Mouse (Mus musculus) heart, postnatal 14 days (tissue): Measurements from ENCODE around the gene Ampd3. TPM values are rescaled to one million over a fixed set of nuclear protein-coding genes. Genes with fewer than 3 reads are reported as not detected.

ENCODE experiments used
- DNase-seq, 2 experiments: peaks; one replicate each; pipeline ENCODE4 v3.0.0; 2021 to 2022
- intact Hi-C: fragments of 180-260 bp; cut with DNase I; formaldehyde crosslinking; loops from one replicate; pipeline ENCODE4 v1.15.1; 2025
- long read RNA-seq, 2 experiments: library from polyadenylated mRNA; stranded (forward); transcript quantifications; one replicate each; pipeline ENCODE4 v2.0.0; 2021
- total RNA-seq, 2 experiments: library from RNA; stranded (reverse); gene quantifications; 2 replicates each; pipeline ENCODE4 v1.2.3; 2021

Gene Ampd3
- 10 to 100 TPM; 41.2 to 41.7 TPM for total RNA-seq
- long read RNA-seq, experiment 1, transcript Ampd3-206 (15 exons, 3,489 nt): major isoform, 12 of 24 reads
- long read RNA-seq, experiment 1, partial matches to known transcripts: 7 of 24 reads
- long read RNA-seq, experiment 1, other reads (novel, unspliced or antisense): 2 of 24 reads
- long read RNA-seq, experiment 2, transcript Ampd3-206 (15 exons, 3,489 nt): major isoform, 11 of 25 reads
- long read RNA-seq, experiment 2, partial matches to known transcripts: 5 of 25 reads
- long read RNA-seq, experiment 2, other reads (novel, unspliced or antisense): 5 of 25 reads

DNA sequence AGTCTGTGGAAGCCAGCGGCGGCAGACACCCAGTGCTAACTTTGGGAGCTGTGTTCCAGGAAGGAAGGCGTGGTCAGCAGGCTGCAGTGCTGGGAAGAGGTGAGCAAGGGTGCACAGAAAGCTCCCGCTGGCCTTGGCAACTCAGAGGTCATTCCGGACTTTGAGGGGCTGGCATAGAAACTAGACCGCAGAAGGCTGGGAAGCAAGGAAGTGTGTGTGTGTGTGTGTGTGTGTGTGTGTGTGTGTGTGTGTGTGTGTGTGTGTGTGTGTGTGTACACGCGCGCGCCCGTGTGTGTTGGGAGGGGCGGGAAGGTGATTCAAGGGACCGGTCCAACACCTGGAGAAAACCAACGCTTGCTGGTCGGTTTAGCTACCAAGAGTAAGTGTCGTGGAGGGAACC, at the start of gene Ampd3:
TSS of gene Ampd3 (plus strand) at position 206 of the 400 bp plus-strand sequence.
- intact Hi-C loops: no loop called here
- peak; percentile 44 to 46 for DNase-seq

DNA sequence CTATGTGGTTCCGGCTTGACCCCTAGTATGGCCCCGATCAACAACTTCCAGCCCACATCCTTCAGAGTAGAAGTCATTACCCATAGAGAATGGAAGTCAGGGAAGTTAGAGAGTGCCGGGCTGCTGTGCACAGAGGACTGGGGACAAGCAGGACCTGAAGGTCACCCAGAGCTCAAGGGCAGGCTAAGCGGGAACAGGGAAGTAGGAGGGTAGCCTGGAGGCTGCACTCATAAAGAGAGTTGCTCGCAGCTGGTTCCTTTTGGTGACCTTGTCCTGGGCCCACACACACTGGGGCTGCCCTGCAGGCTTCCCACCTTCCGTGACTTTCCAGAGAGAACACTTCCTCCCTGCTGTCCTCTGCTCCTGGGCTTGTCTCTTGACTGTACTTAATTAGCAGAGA, 49.5 kb upstream of the Ampd3 start:
- DNase-seq: no peak
- intact Hi-C loops: no loop called here

DNA sequence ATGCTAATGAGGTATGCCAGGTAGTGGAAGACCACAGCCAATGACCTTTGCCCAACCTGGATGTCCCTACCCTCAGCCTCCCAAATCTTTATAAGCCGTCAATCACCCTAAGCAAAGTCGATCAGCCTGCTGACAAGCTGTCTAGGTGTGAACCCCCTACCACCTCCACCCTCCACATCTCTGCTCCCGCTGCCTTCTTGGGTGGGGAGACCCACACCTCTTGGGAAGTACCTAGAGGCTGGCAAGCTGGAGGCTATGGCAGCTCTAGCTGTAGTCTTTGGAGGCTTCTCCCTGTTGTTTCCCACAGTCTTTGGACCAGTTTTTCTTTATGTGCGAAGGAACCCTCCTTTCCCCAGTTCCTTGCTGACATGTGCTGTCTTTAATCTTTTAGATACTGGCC, 48.1 kb upstream of the Ampd3 start:
- DNase-seq: no peak
- intact Hi-C loops: no loop called here

DNA sequence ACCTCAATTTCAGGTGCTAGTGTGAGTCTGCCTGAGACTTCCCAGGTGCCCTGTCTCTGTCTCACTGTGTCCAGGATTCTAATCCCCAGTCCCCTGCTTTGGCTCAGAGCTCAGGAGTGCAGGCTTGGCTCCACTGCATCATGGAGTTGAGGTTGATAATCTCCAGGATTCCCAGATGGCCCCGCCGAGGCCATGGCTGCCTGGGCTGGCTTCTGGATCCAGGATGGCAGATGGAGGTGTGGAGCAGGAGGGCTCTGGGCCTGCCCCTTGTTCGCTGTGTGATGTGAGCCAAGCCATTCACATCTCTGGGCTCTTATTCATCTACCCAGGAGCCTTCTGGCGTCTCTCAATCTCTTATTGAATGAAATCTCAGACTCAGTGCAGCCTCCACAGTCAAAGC, 45.8 kb upstream of the Ampd3 start:
- intact Hi-C loops: no loop called here
- DNase-seq: no peak

DNA sequence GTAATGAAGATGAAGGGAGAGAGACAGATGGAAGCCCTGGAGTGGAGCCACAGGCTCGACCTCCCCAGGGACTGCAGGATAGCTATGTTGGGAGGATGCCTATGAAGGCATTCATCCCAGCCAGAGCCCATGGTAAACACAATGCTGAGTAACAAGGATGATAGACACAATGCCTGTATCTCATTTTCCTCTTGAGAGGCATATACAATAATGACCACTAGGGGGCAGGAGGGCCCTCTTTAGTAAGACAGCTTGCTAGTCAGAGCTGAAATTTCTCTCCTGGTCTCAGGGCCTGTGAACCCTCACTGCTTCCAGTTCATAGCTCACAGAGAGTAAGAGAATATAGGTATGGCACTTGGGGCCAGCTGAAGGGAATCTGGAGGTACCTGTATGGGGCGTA, 41.0 kb upstream of the Ampd3 start:
- intact Hi-C loops: loop anchor here (1.0 to 5.0 kb wide), 2 partner anchors 74 to 210 kb away; no protein-coding TSS in a partner anchor

DNA sequence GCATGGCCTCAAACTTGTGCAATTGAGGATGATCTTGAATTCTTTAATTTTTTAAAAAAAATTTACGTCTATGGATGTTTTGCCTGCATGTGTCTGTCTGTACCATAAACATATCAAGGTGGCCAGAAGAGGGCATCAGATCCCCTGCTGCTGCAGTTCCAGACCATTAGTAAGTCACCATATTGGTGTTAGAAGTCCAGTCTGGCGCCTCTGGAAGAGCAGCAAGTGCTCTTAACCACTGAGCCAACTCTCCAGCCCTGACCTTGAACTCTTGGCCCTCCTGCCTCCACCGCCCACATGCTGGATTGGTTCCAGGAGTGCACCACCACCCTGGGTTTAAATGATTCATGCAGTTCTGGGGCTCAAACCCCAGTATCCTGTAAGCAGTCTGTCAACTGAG, 39.1 kb upstream of the Ampd3 start:
- intact Hi-C loops: loop anchor here (5.0 kb wide), 1 partner anchor 208 kb away; no protein-coding TSS in a partner anchor
- no peak for DNase-seq

More for the DNA sequence above, 41.0 kb upstream of the Ampd3 start:
- DNase-seq: peak; percentile 40 to 67

DNA sequence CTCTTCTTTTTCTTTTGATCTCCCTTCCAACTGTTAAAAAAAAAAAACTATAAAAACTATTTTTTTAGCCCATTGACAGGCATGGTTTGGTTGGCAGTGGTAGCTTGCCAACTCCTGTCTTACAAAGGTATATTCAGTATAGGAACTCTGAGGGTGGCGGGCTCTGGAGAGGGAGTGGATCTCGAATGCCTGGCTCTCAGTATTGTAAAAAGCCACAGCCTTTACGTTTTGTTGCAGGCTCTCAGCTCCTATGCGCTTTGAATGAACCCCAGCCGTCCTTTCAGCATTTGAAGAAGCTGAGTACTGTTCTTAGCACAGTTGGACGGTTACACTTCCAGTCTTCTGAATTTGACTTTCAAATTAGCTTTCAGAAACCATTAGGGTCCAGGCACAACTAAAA, 38.7 kb upstream of the Ampd3 start:
- intact Hi-C loops: loop anchor here (5.0 kb wide), 1 partner anchor 208 kb away; no protein-coding TSS in a partner anchor
- DNase-seq: no peak

DNA sequence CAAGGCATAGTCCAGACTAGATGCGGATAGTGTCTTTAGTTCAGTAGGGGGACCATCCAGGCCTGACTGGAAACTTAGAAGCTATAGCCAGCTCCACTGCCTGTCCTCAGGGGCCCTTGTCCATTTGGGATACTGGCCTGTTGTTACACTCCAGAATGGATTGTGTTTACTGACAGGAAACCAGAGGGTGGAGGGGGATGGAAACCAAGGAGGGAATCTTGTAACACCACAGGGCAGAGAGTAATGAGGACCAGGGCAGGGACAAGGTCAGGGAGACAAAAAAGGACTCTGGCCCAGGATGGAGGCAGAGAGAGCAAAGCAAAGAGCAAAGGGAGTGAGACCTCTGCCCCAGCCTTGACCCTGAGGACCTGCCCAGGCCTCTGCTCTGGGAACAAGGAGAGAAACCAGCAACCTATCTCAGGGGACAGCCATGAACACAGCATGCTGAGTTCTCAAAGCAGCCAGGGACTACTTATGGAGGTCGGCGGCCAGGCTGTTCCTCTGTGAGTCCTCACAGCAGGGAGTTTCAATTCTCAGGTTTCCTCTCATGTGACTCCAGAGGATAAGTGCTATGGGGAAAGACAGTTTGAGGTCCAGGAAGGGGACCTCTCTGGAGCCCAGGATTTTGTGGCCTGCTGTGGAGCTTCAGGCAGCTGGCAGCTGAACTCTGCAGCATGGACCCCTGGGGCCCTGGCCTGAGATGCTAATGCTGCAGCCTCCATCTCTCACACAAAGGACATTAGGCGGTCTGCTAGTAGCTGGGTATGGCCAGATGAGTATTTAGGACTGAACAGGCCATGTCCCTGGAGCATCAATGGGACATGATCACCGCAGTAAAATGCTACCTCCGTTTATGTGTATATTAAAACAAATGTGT, 36.7 kb upstream of the Ampd3 start:
- intact Hi-C loops: loop anchor here (2.0 kb wide), 1 partner anchor 283 kb away; no protein-coding TSS in a partner anchor
- no peak for DNase-seq

DNA sequence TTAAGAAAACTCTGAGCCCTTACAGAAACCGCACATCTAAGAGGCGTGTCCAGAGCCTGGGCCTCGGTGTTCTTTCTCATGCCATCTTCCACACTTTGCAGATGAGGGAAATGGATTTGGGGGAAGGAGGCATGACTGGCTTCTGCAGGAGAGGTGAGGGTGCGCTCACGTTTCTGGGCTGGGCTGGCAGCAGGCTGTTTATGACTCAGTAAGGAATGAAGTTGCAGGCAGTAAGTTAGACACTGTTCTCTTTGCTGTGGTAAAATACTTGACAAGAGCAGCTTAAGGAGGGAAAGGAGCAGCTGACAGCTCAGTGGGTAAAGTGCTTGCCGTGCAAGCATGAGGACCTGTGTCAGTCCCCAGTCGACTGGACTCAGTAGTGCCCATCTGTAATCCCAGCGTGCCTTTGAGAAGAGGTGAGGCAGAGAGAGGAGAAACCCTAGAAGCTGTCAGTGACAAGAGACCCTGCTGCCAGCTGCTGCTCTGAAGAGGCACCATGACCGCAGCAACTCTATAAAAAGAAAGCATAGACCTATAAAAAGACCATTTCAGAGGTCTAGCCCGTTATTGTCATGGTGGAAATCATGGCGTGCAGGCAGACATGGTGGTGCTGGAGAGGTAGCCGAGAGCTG, 35.9 kb upstream of the Ampd3 start:
- DNase-seq: no peak

DNA sequence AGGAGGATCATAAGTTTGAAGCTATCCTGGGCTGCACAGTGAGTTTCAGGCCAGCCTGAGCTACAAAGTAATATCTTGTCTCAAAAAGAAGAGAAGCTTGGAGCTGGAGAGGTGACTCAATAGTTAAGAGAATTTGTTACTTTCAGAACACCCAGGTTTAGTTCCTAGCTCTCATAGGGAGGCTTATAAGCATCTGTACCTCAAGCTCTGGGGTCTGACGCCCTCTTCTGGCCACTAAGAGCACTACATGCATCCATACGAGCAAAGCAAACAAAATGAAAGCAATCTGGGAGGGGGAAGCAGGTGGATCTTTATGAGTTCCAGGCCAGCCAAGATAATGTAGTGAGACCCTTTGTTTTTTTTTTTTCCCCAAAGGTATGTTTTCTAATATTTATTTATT, 31.1 kb upstream of the Ampd3 start:
- intact Hi-C loops: no loop called here
- DNase-seq: no peak

More for the DNA sequence above, 35.9 kb upstream of the Ampd3 start:
- intact Hi-C loops: no loop called here

DNA sequence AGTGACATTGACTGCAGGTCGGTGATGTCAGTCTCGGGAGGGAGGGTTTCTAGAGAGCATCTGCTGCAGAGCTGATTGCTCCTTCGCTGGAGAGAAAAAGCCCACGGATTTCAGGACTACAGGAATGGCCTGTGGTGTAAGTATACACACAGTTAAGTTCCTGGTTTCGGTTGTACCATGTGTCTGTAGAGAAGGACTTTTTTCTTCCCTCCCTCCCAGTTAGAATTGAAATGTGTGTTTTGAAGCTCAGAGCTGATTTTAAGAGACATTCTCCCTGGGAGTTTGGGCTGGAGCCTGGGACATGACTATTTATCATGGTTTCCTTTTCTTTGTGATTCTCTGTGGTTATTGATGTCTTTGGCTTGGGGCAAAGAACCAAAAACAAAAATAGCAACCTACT, 28.2 kb upstream of the Ampd3 start:
- DNase-seq: no peak
- intact Hi-C loops: no loop called here

DNA sequence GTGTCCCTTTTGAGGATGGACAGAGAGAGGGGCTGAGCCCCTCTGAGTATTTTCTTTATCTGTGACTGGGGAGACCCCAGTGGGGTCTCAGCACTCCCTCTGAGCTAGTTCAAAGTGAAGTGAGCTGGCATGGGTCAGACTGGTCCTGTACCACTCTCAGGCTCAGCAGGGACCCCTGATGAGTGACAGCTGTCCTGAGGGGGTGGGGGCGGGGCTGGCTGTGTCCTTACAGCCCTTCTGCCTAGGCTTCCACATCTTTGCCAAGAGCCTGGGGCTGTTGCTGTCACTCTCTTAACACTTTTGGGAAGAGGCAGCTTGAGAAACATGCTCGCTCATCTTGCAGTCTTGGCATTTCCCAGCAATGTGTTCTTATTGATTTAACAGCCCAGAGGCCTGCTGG, 27.8 kb upstream of the Ampd3 start:
- no peak for DNase-seq
- intact Hi-C loops: no loop called here

DNA sequence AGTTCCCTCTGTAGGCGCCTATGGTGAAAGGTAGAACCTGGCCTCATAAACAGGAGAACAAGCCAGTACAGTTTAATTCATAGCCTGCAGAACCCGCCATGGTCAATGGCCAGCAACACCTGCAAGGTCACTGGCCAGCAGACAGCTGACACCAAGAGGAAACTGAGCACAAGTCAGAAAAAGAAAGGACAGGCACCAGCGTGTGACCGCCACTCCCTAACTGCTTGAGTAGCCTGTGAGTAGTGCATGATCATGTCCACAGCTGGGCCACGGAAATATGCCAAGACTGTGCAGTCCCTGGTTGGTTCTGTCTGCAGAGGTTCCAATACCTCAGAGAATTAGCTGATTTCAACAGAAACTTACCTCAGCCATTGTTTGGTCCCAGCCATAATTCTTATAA, 26.0 kb upstream of the Ampd3 start:
- intact Hi-C loops: no loop called here
- no peak for DNase-seq

DNA sequence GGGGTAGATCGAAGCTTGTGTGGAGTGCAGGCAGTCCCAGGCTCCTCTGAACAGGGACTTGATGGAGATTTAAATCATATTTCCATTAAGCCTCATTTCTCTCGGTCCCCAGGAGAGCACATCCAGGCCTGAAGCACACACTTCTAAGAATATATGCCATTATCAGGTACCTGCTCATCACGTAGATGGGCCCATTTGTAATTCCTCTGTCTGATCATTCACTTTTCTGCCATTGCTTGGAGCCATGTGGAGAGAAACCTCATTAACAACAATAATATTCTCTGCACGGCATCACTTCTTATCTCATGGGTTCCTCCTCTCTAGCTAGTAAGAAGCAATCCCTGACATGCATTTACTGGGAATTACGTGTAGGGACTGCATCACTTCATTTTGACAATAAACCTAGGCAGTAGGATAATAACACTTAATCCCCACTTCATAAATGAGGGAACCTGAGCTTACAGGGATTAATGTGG, 21.9 kb upstream of the Ampd3 start:
- intact Hi-C loops: no loop called here
- no peak for DNase-seq

DNA sequence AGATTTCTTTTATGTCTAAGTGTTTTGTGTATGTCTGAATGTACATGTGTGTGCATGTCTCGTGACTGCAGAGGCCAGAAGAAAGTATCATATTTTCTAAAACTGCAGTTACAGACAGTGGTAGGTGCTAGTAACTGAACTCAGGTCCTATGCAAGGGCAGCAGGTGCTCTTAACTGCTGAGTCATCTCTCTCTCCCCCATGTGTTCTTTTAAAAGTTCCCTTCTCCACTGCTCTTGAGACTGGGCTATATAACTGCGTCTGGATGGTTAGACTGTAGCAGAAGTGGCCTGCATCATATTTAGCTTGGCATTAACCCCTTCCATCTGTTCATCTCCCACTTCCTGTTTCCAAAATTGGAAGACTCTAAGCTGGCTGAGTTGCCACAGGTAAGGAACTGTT, 21.2 kb upstream of the Ampd3 start:
- intact Hi-C loops: no loop called here
- no peak for DNase-seq

DNA sequence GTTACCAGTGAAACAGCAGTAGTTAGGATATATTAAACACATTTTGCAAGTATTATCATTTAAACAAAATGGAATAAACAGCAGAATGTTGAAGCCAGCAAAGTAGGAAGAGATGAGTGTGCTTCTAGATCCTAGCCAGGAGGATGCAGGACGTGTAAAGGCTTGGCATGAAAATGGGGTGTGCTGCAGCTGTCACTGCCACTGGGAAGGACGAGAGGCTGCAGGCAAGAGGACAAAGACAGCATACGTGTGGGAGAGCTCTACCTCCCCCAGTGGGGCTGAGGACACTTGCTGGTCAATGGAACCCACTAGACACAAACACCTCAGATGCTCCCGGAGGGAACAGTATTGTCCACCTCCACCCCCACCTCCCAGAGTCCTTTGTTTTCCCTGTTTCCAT, 17.2 kb upstream of the Ampd3 start:
- intact Hi-C loops: no loop called here
- no peak for DNase-seq

DNA sequence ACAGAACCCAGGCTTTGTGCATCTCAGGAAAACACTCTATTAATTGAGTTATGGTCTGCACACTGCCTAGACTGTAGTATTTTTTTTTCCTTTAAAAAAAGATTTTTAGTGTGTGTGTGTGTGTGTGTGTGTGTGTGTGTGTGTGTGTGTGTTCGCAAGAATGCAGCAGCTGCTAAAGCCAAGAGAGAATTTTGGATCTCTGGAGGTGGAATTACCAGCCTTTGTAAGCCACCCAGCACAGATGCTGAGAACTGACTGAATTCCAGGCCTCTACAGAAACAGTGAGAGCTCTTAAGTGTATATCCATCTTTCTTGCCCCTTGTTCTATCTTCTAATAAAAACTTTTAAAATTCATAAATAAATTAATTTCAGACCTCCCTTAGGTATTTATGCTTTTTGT, 16.4 kb upstream of the Ampd3 start:
- no peak for DNase-seq
- intact Hi-C loops: no loop called here

DNA sequence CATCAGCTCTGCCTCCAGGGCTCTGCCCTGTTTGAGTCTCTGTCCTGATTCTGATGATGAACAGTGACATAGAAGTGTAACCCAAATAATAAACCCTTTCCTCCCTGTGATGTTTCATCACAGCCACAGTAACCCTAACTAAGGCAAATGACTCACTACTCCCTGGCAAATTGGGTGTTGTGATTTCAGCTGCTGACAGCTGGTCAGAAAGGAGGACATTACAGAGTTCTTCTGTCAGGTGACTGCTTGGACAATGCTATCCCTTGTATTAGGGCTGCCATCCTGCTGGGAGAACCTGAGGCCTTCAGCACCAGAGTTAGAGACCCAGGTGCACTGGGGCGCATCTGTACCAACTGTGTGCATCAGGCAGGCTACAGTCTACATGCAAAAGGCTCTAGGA, 14.7 kb upstream of the Ampd3 start:
- DNase-seq: no peak
- intact Hi-C loops: no loop called here

DNA sequence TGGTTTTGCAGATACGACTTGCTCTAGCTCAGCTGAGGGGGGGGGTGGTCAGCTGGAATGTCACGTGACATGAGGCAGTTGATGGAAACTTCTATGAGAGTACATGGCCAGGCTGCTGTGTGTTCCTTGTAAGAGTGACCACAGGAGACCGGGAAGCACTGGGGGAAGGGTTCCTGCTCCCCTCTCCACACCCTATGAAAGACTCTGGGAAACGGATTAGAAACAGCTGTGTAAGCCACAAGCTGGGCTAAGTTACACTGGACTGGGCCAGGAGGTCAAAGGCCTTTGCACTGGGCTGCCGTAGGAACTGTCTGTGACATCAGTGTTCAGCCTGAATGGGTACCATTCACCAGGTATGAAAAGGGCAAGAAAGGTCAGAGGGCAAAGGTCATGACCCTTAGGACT, 14.1 kb upstream of the Ampd3 start:
- DNase-seq: peak; percentile 22 to 26
- intact Hi-C loops: no loop called here

DNA sequence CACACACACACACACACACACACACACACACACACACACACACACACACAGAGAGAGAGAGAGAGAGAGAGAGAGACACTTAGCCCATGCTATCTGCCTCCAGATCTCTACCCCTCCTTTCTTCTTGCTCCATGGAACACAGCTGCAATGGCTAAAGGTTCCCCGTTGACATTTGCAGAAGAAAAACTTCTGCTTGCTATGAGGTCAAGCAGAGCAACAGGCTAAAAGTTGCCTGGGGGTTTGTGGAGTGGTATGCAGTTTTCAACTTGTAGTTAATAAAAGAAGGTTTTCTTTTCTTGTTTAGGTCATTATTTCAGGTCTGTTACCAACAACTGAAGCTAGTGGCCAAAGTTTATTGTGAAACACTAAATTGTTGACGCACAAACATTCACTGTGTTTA, 11.6 kb upstream of the Ampd3 start:
- no peak for DNase-seq
- intact Hi-C loops: no loop called here

DNA sequence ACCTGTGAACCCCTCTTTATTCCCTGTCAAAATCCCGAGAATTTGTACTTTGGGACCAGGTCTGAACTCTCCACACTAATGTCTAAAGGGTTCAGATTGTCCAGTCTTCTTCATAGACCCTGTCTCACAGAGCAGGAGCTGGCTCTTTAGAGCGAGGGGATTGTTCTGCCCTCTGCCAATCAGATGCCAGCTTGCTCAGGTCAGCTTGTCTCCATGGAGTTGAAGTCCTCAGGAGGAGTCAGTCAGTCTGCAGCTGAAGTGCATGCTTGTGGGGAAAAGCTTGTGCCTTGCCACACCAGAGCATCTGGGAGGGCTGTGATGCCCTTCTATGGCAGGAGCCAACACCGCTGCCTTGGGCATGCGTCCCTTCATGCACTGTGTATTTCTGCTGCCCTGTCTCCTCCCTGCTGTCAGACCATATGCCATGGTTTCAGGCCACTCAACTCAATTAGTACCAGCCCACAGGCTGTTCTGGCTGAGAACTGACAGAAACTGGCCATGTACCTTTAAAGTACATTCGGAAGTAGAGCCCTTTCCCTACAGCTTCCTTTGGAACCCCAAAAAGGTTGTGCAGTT, 5.3 kb upstream of the Ampd3 start:
- DNase-seq: no peak
- intact Hi-C loops: no loop called here
